Mouse (Mus musculus) limb, embryonic 14.5 days (tissue): ENCODE measurements around the gene Mfsd4b1. TPM values are rescaled to one million over a fixed set of nuclear protein-coding genes. Genes with fewer than 3 reads are reported as not detected.

Experiments
- ATAC-seq: fragments of 200-750 bp; cut with Nextera tagmentation; 2 replicates; pipeline ENCODE4 v1.8.0; 2017; ENCODE audit warnings: low read depth, moderate number of reproducible peaks, moderate TSS enrichment; ENCODE audit not compliant: low FRiP score
- DNase-seq: peaks from one replicate; pipeline ENCODE4 v3.0.0-alpha.2; 2015; ENCODE audit warnings: low spot score
- H3K27ac ChIP-seq: fragments of 300-500 bp; sonication (generic); replicated peaks from 2 replicates; pipeline ENCODE4 v1.5.1; 2014; ENCODE audit warnings: low read depth, mild to moderate bottlenecking, low read length, moderate library complexity, mixed read lengths
- H3K27me3 ChIP-seq: fragments of 300-500 bp; sonication (generic); 2 replicates; pipeline ENCODE4 v1.6.1; 2014; ENCODE audit warnings: low read length, mixed read lengths; ENCODE audit not compliant: control insufficient read depth, insufficient read depth
- H3K36me3 ChIP-seq: fragments of 300-500 bp; sonication (generic); 2 replicates; pipeline ENCODE4 v1.6.1; 2014; ENCODE audit warnings: mild to moderate bottlenecking, low read length, moderate library complexity, mixed read lengths; ENCODE audit not compliant: control insufficient read depth, insufficient read depth
- H3K4me1 ChIP-seq: fragments of 300-500 bp; sonication (generic); 2 replicates; pipeline ENCODE4 v1.6.1; 2014; ENCODE audit warnings: antibody characterized with exemption, low read length, mixed read lengths; ENCODE audit not compliant: control insufficient read depth, insufficient read depth
- H3K4me2 ChIP-seq: fragments of 300-500 bp; sonication (generic); replicated peaks from 2 replicates; pipeline ENCODE4 v1.6.1; 2014; ENCODE audit warnings: low read depth, mild to moderate bottlenecking, low read length, moderate library complexity; ENCODE audit not compliant: severe bottlenecking
- H3K4me3 ChIP-seq: fragments of 300-500 bp; sonication (generic); replicated peaks from 2 replicates; pipeline ENCODE4 v1.5.1; 2014; ENCODE audit warnings: low read length
- H3K9ac ChIP-seq: fragments of 300-500 bp; sonication (generic); 2 replicates; pipeline ENCODE4 v1.6.1; 2014; ENCODE audit warnings: mild to moderate bottlenecking, low read depth, low read length, moderate library complexity; ENCODE audit not compliant: severe bottlenecking
- H3K9me3 ChIP-seq: fragments of 300-500 bp; sonication (generic); 2 replicates; pipeline ENCODE4 v1.6.1; 2016; ENCODE audit warnings: low read length; ENCODE audit not compliant: control insufficient read depth
- POLR2A ChIP-seq: fragments of 200-500 bp; IDR thresholded peaks from 2 replicates; pipeline ENCODE4 v1.8.0; 2012; ENCODE audit warnings: inconsistent platforms, mild to moderate bottlenecking, moderate library complexity, borderline replicate concordance; ENCODE audit not compliant: insufficient read depth, insufficient read length; ENCODE audit errors: extremely low read depth
- WGBS: fragments of 180-500 bp; shearing (Covaris S2); extraction: QIAGEN DNeasy Blood & Tissue Kit; methylation state at CpG from one replicate; pipeline ENCODE4 v1.1.7; 2014; 5-methylcytosine and 5-hydroxymethylcytosine counted together
- polyA plus RNA-seq, 2 experiments: library from polyadenylated mRNA; depleted of rRNA in 1 of 2; stranded (reverse) in 1 of 2; unstranded in 1 of 2; fragments of >200 nt; fragmentation: Nextera tagmentation in 1 of 2; extraction: Ambion mirVana in 1 of 2; gene quantifications; 2 replicates each; pipeline versions ENCODE4 v1.2.1 to v1.2.3; 2012 to 2014

Gene Mfsd4b1
- polyA plus RNA-seq, 2 experiments = 0.16 to 0.17 TPM

- TF ChIP-seq POLR2A = no peak
- DNase-seq = no peak
- H3K27ac ChIP-seq = no peak overlapping the region
- H3K4me3 ChIP-seq = no peak overlapping the region
- no peaks in the 10 kb centered on the region for H3K9me3 ChIP-seq
- WGBS = 96% methylated on average over 6 of the region's 6 CpGs
- H3K9ac ChIP-seq = no peak overlapping the region
- H3K4me2 ChIP-seq = no peak overlapping the region
- H3K4me1 ChIP-seq = no peaks in the 10 kb centered on the region
- H3K27me3 ChIP-seq = no peaks in the 10 kb centered on the region
- no peak for ATAC-seq
- H3K36me3 ChIP-seq = no peaks in the 10 kb centered on the region
Measured at GRCm38 (mm10) chr10:40034956-40035355, 9.9 kb upstream of the Mfsd4b1 start.

GRCm38 (mm10) chr10:40032897-40033296 is 7.8 kb upstream of the Mfsd4b1 start:
- no peak for DNase-seq
- ATAC-seq = no peak
- no peak overlapping the region for H3K9ac ChIP-seq
- WGBS = 72% methylated on average over 2 of the region's 2 CpGs
- TF ChIP-seq POLR2A = no peak
- H3K4me2 ChIP-seq = no peak overlapping the region
- no peaks in the 10 kb centered on the region for H3K9me3 ChIP-seq
- no peaks in the 10 kb centered on the region for H3K36me3 ChIP-seq
- no peak overlapping the region for H3K4me3 ChIP-seq
- no peaks in the 10 kb centered on the region for H3K27me3 ChIP-seq
- no peaks in the 10 kb centered on the region for H3K4me1 ChIP-seq
- H3K27ac ChIP-seq = no peak overlapping the region

GRCm38 (mm10) chr10:40030716-40031115 is 5.6 kb upstream of the Mfsd4b1 start:
- H3K27me3 ChIP-seq = no peaks in the 10 kb centered on the region
- 93% methylated on average over 6 of the region's 6 CpGs for WGBS
- ATAC-seq (no peak), DNase-seq (no peak)
- no peak overlapping the region for H3K4me2 ChIP-seq
- H3K4me3 ChIP-seq = no peak overlapping the region
- no peaks in the 10 kb centered on the region for H3K4me1 ChIP-seq
- no peak overlapping the region for H3K9ac ChIP-seq
- no peaks in the 10 kb centered on the region for H3K9me3 ChIP-seq
- H3K36me3 ChIP-seq = no peaks in the 10 kb centered on the region
- no peak overlapping the region for H3K27ac ChIP-seq
- no peak for TF ChIP-seq POLR2A

- Histone ChIP-seq H3K9ac (no peak overlapping the region), H3K9me3 (no peaks in the 10 kb centered on the region), H3K4me1 (0 out of 2 replicates have a peak, but pooled peaks cover 4% of the 10 kb centered on the region), H3K4me3 (no peak overlapping the region), H3K4me2 (no peak overlapping the region), H3K36me3 (no peaks in the 10 kb centered on the region), H3K27ac (no peak overlapping the region), H3K27me3 (no peaks in the 10 kb centered on the region)
- 81% methylated on average over 2 of the region's 2 CpGs for WGBS
- DNase-seq (no peak), ATAC-seq (no peak)
- no peak for TF ChIP-seq POLR2A
Measured at GRCm38 (mm10) chr10:40029610-40030009, 4.5 kb upstream of the Mfsd4b1 start.

- DNase-seq (no peak), ATAC-seq (no peak)
- no peak overlapping the region for H3K27ac ChIP-seq
- no peak overlapping the region for H3K9ac ChIP-seq
- H3K4me3 ChIP-seq = no peak overlapping the region
- WGBS = 85% methylated on average over 8 of the region's 8 CpGs
- no peak overlapping the region for H3K4me2 ChIP-seq
- no peaks in the 10 kb centered on the region for H3K36me3 ChIP-seq
- no peaks in the 10 kb centered on the region for H3K27me3 ChIP-seq
- no peaks in the 10 kb centered on the region for H3K9me3 ChIP-seq
- H3K4me1 ChIP-seq = 0 out of 2 replicates have a peak, but pooled peaks cover 4% of the 10 kb centered on the region
- TF ChIP-seq POLR2A = no peak
Measured at GRCm38 (mm10) chr10:40028091-40028490, 3.0 kb upstream of the Mfsd4b1 start.

GRCm38 (mm10) chr10:40026546-40026945 is 1.5 kb upstream of the Mfsd4b1 start:
- TF ChIP-seq POLR2A = no peak
- 90% methylated on average over 5 of the region's 5 CpGs for whole genome bisulfite sequencing
- DNase-seq = no peak

More at GRCm38 (mm10) chr10:40026546-40026945, 1.5 kb upstream of the Mfsd4b1 start:
- Histone ChIP-seq H3K9ac (no peak overlapping the region), H3K4me1 (0 out of 2 replicates have a peak, but pooled peaks cover 4% of the 10 kb centered on the region), H3K9me3 (no peaks in the 10 kb centered on the region), H3K4me3 (no peak overlapping the region), H3K27ac (no peak overlapping the region), H3K4me2 (no peak overlapping the region), H3K36me3 (no peaks in the 10 kb centered on the region), H3K27me3 (no peaks in the 10 kb centered on the region)
- no peak for ATAC-seq
